Mouse (Mus musculus) frontal cortex, postnatal 25 days (tissue): ENCODE measurements at regions not wholly inside any gene's neighbourhood (a gene's known extent, or its start where the extent isn't known, plus 50 kb on each side); places are given as distances from the start of the nearest gene placed in this dataset.

Source experiments
- DNase-seq, 2 experiments: peaks; one replicate each; pipeline ENCODE4 v3.0.0; 2022; ENCODE audit warnings: low spot score in 2 of 2

- DNase-seq, result no peak
Observed at GRCm38 (mm10) chr3:101749841-101750240, 98.9 kb downstream of the Mab21l3 start.

DNA sequence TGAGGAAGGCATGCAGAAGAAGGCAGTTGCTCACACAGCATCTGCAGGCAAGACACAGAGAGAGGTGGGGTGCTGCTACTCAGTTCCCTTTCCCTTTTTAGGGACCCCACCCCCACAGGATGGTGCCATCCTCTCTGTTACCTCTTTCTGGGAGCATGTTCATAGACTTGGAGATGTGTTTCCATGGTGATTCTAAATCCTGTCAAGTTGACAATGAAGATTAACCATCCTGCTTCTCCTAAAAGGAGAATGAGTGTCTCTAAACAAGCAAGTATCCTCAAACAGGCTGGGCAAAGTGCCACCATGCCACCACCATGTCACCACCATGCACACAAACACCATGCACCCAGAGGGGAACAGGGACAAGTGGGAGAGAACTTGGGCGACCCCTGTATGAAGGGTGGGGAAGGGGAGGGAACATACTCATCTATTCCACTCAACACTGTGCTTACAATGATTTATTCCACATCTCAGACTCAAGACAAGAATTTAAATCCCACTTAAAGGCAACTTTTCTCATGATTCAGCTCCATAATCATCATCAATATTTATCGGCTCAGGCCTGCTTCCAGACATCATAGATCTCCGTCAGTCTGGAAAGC lies 99.6 kb downstream of the Mab21l3 start:
- DNase-seq, result no peak

DNA sequence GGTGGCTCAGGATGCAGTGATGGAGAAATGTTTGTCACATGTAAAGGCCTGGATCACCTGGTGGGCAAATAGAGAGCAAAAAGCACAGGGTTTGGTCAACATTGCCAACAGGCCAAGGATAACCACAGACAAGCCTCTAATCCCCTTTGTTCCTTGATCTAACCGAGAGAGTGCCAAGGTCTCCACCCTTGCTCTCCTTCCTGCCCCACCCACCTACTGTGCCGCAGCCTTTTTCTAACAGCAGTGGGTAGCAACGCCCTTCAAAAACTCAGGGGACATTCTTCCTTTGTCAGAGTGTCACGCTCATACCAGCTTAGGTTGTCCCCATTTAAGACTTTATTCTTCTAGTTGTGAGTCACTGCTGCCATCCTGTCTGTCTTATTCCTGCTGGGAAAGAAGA lies 100.6 kb downstream of the Mab21l3 start:
- no peak for DNase-seq

- DNase-seq, result no peak
Observed at GRCm38 (mm10) chr3:101740906-101741305, 107.9 kb downstream of the Mab21l3 start.

DNA sequence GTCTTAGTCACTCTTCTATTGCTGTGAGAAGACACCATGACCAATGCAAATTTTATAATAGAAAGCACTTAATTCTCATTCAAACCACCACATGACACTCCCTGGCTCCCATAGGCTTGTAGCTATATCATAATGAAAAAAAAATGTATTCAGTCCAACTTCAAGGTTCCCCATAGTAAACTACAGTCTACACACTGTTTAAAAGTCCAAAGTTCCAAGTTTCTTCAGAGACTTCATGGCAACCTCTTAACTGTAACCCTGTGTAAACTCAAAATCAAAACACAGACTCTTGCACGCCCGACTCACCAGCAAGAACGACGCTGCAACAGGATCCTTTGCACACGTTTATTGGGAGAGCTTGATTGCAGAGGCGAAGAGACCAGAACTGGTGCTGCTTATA lies 111.6 kb downstream of the Mab21l3 start:
- DNase-seq, result no peak

DNA sequence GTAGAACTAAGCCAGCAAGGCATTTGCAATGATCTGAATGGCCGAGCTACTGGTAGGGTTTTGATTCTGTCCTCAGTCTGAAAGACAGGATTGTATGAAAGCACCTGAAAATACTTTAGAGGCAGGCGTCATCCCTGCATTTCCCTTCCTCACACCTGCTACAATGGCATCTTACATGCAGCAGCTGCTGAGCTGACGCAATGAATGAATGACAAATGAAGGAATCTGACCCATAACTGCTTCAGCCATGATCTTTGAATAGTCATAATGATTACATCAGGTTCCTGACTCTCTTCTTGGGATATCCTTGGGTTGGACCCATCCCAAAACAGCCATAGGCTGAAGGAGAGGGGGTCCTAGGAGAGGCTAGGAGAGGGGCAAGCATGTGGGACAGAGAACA lies 119.7 kb downstream of the Mab21l3 start:
- DNase-seq, result no peak

DNA sequence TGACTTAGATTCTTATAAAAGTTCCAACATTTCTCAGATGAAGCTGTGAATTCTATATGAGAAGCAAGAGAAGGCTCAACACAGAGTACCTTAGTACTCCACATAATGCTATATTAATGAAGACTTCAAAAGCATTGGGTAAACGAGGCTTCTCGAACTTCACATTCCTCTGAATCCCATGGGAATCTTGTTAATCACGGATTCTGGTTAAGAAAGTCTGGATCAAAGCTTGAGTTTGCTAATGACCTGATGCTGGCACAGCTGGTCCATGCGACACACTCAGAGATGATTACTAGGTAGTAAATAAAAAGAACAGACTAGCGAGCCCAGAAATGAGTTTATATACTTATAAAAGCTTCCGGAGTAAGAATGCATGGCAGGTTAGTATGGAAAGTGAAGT lies 118.4 kb upstream of the Atp1a1 start:
- DNase-seq, result no peak

DNA sequence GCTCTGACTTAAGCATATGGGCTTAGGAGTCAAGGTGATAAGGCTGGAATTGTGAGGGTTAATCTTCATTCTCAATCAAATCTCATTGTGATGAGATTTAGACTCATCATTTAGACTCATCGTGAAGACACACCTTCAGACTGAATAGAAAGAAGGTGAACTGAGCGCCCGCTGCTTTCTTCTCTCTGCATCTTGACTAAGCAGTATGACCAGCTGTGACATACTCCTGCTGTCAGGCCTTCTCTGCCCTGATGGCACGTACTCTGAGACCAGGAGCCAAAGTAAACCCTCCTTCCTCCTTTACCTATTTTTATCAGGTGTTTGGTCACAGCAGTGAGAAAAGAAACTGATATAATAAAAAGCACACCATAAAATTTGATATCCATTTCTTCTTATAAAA lies 117.5 kb upstream of the Atp1a1 start:
- no peak for DNase-seq

GRCm38 (mm10) chr3:101715416-101715815 lies 110.9 kb upstream of the Atp1a1 start:
- no peak for DNase-seq

- no peak for DNase-seq
Observed at GRCm38 (mm10) chr3:101714810-101715209, 110.3 kb upstream of the Atp1a1 start.

- DNase-seq, result no peak
Observed at GRCm38 (mm10) chr3:101713669-101714068, 109.2 kb upstream of the Atp1a1 start.

DNA sequence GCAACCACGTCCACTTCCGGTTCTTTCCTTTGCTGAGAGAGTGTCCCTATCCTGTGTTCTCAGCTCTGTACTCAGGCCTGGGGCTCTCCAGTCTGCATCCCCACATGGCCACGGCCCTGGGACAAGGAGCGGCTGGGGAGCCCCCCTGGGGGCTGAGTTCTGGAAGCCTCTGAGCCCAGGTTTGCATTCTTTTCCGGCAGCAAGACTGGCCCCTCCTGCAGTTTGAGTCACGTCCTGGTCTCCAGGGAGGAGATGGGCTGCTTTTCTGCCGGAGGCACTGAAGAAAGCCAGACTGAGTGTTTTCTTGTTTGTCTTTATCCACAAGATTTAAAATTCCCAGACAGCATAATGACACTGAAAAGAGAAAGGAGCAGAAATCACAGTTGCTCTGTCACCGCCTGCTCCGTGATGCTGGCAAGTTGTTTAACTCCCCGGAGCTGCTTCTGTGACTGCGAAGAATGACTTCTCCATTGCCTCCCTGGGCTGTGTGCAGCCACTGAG lies 108.7 kb upstream of the Atp1a1 start:
- DNase-seq, result no peak

GRCm38 (mm10) chr3:101712666-101713065 lies 108.2 kb upstream of the Atp1a1 start:
- no peak for DNase-seq

DNA sequence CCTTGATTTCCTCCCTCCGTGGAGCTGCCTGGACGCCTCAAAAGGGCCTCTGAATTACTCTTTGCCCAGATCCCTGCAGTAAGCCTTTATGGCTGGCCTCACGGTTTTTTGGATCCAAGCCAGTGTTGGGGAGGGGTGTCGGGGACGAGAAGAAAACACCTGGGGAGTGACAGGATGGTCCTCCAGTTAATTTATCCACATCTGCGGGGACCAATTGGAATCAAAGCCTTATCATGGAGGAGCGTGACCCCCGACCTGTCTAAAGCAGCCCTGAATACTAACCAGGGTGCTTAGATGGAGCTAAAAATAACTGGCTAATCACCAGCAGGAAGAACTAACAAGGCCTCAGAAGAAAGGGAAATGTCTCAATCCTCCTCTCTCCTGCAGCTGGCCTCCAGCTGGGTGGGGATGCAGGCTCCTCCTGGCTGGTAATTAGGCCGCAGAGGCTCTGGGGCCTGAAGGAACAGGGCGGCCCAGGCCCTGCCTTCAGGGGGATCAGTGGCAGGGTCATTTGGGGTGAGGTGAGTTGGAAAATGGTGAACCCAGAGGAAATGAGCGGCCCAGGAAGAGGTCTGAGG lies 107.2 kb upstream of the Atp1a1 start:
- no peak for DNase-seq

DNA sequence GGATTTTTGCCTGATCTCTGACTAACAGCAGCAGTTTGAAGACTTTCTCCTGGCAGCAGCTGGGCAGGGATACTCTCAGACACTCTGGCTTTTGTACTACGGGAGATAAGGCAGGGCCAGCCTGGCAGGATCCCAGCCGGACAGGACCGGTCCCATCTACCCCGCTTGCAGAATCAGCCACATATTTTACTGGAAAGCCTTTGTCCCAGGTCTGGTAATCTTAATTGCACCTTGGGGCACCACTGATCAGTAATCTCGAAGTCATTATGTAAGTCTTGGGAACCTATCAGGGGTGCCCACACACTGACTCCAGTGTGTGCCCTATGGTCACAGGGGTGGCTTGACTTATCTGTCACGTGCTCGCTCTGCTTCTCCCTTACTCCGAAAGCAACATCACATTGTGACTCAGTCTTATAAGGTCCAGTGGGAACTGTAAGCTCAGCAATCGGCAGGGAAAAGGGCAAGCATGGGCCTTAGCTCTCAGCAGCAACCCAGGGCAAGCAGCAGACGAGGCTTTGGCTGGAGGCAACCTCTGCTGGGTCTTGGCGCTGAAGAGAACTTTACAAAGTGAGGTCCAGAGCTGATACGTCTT lies 105.0 kb upstream of the Atp1a1 start:
- DNase-seq, result no peak

DNA sequence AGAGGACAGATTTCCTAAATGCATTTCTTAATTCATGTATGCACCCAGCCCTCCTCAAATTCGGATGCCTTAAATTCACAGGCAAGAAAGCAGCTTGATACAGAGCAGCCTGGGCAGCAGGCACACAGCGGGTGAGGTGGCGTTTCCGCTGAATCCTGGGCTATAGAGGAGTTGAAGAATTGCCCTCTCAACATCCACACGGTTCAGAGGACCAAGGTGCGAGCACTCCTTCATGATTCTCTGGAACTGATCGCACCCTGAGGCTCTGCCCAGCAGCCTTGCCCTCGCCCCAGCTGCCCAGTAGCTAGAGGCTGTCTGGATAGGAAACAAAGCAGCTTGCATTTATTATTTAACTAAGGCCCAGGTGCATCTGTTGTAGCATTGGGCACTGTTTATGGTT lies 104.3 kb upstream of the Atp1a1 start:
- DNase-seq, result no peak

GRCm38 (mm10) chr3:101704919-101705318 lies 100.4 kb upstream of the Atp1a1 start:
- no peak for DNase-seq

GRCm38 (mm10) chr3:101704326-101704725 lies 99.8 kb upstream of the Atp1a1 start:
- DNase-seq, result no peak

GRCm38 (mm10) chr3:101701763-101702173 lies 97.3 kb upstream of the Atp1a1 start:
- DNase-seq, result no peak

DNA sequence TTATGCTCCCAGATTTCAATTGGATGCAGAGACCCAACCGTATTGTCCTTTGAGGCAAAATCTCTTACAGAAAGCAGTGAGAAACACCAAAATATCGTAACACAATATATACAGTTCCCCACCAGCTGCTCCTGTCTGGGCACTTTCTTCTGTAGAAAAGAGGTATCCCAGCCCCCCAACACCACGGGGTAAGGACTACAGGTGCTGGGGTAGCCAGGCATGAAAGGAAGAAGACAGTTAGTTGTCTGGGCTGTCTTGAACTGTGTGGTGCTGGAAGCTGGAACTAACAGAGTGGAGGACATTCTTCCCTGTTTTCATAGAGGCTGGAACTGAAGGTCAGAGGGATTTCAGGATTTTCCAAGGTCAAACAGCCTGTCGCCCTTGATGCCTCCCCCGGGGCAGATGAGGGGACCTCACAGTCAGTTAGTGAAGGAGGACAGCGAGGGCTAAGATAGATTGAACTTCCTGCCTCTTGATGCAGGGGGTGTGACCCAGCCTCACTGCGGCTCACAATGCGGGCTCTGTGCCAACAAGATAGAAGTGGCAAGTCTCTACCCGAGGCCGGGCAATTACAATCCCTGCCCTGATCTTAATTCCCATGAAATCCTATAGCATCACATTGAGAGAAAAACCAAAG lies 96.6 kb upstream of the Atp1a1 start:
- no peak for DNase-seq

DNA sequence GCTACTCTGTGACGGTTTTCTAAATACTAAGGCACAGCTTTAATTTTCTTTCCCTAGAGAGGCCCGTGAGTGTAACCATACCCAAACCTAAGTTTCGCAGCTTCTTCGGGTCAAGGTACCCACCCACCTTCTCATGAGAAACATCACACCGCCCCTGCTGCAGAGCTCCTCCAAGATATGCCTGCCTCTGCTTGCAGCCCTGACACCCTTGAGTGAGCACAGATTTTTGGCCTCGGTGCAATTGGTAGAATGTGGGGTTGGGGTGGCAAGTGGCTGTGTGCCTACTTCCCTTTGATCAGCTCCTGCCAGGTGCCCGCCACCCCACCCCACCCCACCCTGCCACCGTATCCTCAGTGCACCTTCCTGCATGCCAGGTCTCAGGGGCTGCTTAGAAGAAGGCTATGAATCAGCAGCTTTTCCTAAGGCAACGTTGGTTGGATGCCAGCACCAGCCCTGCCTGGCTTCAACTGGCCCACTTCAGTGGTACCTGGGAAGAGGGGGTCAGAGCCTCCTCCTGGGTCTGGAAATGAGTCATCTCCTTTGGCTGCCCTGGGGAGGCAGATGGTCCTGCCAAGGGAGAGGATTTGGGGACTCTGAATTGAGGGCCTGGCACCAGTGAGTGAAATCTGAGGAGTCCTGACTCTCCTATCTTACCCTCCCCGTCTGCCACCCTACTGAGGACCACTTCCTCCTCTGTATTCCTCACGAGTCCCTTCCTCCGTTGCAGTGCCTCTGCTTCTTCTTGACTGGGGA lies 95.6 kb upstream of the Atp1a1 start:
- peak in 1 of 2 experiments; percentile 7 for DNase-seq

- no peak for DNase-seq
Observed at GRCm38 (mm10) chr3:101696832-101697231, 92.3 kb upstream of the Atp1a1 start.
